Mouse (Mus musculus) kidney, postnatal 10 days (tissue): ENCODE measurements around the gene Ntn3.

Experiments
- DNase-seq: peaks from one replicate; pipeline ENCODE4 v3.0.0; 2021; ENCODE audit warnings: mixed read lengths

The Ntn3 gene

GRCm38 (mm10) chr17:24210591-24210990 is 1.3 kb upstream of the Ntn3 start:
- no peak for DNase-seq

GRCm38 (mm10) chr17:24209916-24210240 is 547 bp upstream of the Ntn3 start:
- DNase-seq, result no peak

GRCm38 (mm10) chr17:24208641-24209042 is 689 bp downstream of the Ntn3 start:
- peak; percentile 55 for DNase-seq

GRCm38 (mm10) chr17:24207768-24208640 is 1.3 kb downstream of the Ntn3 start:
- no peak for DNase-seq

GRCm38 (mm10) chr17:24206451-24207351 is 2.6 kb downstream of the Ntn3 start:
- peak; percentile 78 for DNase-seq

GRCm38 (mm10) chr17:24205908-24206361 is 3.4 kb downstream of the Ntn3 start:
- peak; percentile 76 for DNase-seq

GRCm38 (mm10) chr17:24205284-24205888 is 3.9 kb downstream of the Ntn3 start, which contains the start of gene Tbc1d24:
Gene Tbc1d24 (minus strand): TSS chr17:24205562.
- DNase-seq, result peak; percentile 96

- no peak for DNase-seq
These were observed 4.5 kb downstream of the Ntn3 start for GRCm38 (mm10) chr17:24204846-24205245.

GRCm38 (mm10) chr17:24203611-24204534 is 5.5 kb downstream of the Ntn3 start:
- DNase-seq, result no peak

GRCm38 (mm10) chr17:24203068-24203467 is 6.3 kb downstream of the Ntn3 start:
- DNase-seq, result no peak

GRCm38 (mm10) chr17:24201092-24201491 is 8.2 kb downstream of the Ntn3 start:
- no peak for DNase-seq

- DNase-seq, result no peak
These were observed 9.6 kb downstream of the Ntn3 start for GRCm38 (mm10) chr17:24199741-24200140.

GRCm38 (mm10) chr17:24199252-24199651 is 10.1 kb downstream of the Ntn3 start:
- no peak for DNase-seq

- DNase-seq, result no peak
These were observed 12.1 kb downstream of the Ntn3 start for GRCm38 (mm10) chr17:24197032-24197824.

GRCm38 (mm10) chr17:24195349-24195748 is 14.0 kb downstream of the Ntn3 start:
- DNase-seq, result no peak

GRCm38 (mm10) chr17:24193769-24194168 is 15.6 kb downstream of the Ntn3 start:
- DNase-seq, result no peak

GRCm38 (mm10) chr17:24193268-24193667 is 16.1 kb downstream of the Ntn3 start:
- DNase-seq, result no peak

GRCm38 (mm10) chr17:24192848-24193247 is 16.5 kb downstream of the Ntn3 start:
- DNase-seq, result no peak

GRCm38 (mm10) chr17:24191481-24191880 is 17.9 kb downstream of the Ntn3 start:
- no peak for DNase-seq

- DNase-seq, result no peak
These were observed 18.4 kb downstream of the Ntn3 start for GRCm38 (mm10) chr17:24190934-24191333.

GRCm38 (mm10) chr17:24174259-24174658 is 35.1 kb downstream of the Ntn3 start:
- DNase-seq, result no peak
